Mouse (Mus musculus) olfactory bulb, adult 2 months (tissue): ENCODE measurements around the gene Mettl25. TPM values are rescaled to one million over a fixed set of nuclear protein-coding genes. Genes with fewer than 3 reads are reported as not detected.

Experiments
- H3K27ac ChIP-seq: fragments of 200-500 bp; 2 replicates; pipeline ENCODE4 v1.5.1; 2012; ENCODE audit warnings: low read depth, low read length; ENCODE audit not compliant: insufficient read depth
- H3K4me1 ChIP-seq: fragments of 200-500 bp; 2 replicates; pipeline ENCODE4 v1.6.1; 2012; ENCODE audit warnings: low read length; ENCODE audit not compliant: control insufficient read depth, insufficient read depth
- H3K4me3 ChIP-seq: fragments of 200-500 bp; 2 replicates; pipeline ENCODE4 v1.5.1; 2012; ENCODE audit warnings: mild to moderate bottlenecking, low read depth, low read length, moderate library complexity; ENCODE audit not compliant: insufficient read depth
- CTCF ChIP-seq: fragments of 200-500 bp; IDR thresholded peaks from 2 replicates; pipeline ENCODE4 v1.5.1; 2012; ENCODE audit warnings: low read depth, mild to moderate bottlenecking, low read length, moderate library complexity; ENCODE audit not compliant: insufficient read depth
- POLR2A ChIP-seq: fragments of 200-500 bp; IDR thresholded peaks from 2 replicates; pipeline ENCODE4 v1.6.1; 2012; ENCODE audit warnings: mild to moderate bottlenecking, low read depth, low read length, moderate library complexity; ENCODE audit not compliant: insufficient read depth
- WGBS: fragments of 180-500 bp; shearing (Covaris S2); methylation state at CpG from one replicate; pipeline ENCODE4 v1.1.7; 2018; 5-methylcytosine and 5-hydroxymethylcytosine counted together
- polyA plus RNA-seq: library from polyadenylated mRNA; stranded (reverse); fragments of >200 nt; gene quantifications from 2 replicates; pipeline ENCODE4 v1.2.4, GENCODE M21; 2012; ENCODE audit warnings: low replicate concordance; ENCODE audit not compliant: missing spikeins, insufficient read depth, insufficient read length

The Mettl25 gene
- polyA plus RNA-seq, 1 experiment, result not detected

DNA sequence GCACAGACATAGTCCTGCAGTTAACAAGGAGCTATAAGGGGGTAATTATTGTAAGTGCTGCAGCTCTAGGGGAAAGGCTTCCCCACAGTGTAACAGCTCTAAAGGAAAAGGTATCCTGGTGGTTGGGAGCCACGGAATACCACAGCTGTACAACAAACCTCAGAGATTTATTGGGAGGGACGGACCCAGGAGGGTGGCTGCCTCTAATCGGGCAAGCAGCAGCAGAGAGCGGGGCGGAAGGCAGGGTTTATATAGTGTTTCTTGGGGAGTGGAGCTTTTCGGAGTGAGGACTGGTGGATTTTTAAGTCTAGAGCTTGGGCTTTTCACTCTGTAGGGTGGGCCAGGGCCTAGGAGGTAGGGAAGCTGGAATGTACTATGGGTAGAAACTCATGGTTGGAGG, 40.0 kb downstream of the Mettl25 start:
- Histone ChIP-seq H3K4me3 (no peak overlapping the region), H3K4me1 (no peaks in the 10 kb centered on the region), H3K27ac (no peak overlapping the region)
- 86% methylated on average over 6 of the region's 6 CpGs for WGBS
- TF ChIP-seq POLR2A (no peak), CTCF (no peak)

GRCm38 (mm10) chr10:105797250-105797924, 43.8 kb downstream of the Mettl25 start:
- Histone ChIP-seq H3K4me1 (no peaks in the 10 kb centered on the region), H3K4me3 (no peak overlapping the region), H3K27ac (no peak overlapping the region)
- WGBS, result 71% methylated on average over 8 of the region's 8 CpGs
- TF ChIP-seq POLR2A, result no peak
- TF ChIP-seq CTCF, result no peak

GRCm38 (mm10) chr10:105793776-105794552, 47.2 kb downstream of the Mettl25 start:
- TF ChIP-seq CTCF (no peak), POLR2A (no peak)
- H3K4me3 ChIP-seq, result no peak overlapping the region
- peaks cover 5% of the 10 kb centered on the region; the same call in 1 of the 2 replicates for H3K4me1 ChIP-seq
- 78% methylated on average over 15 of the region's 15 CpGs for WGBS
- H3K27ac ChIP-seq, result no peak overlapping the region

- WGBS, result 34% methylated on average over 17 of the region's 17 CpGs
- H3K27ac ChIP-seq, result 0 out of 2 replicates have a peak overlapping the region, but pooled peaks have one; percentile 50
These were observed 52.3 kb downstream of the Mettl25 start for GRCm38 (mm10) chr10:105788744-105789486.

DNA sequence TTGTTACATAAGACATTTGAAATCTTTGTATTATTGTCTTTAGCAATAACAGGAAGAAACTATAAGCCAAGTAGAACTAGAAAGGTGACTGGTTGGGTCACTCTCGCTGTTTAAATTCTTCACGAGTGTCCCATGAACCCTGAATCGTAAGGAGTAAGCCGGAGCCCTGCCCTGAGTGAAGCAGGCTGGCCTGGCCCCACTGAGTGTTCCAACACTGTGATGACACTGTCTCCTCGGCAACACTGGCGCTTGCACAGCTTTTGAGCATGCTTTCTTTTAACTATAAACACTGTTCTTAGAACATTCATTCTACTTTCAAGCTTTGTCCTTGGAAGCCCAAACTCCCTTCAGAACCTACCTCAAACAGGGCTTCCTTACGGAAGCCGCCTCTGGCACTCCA, 57.4 kb downstream of the Mettl25 start:
- H3K4me3 ChIP-seq, result no peak overlapping the region

More at GRCm38 (mm10) chr10:105788744-105789486, 52.3 kb downstream of the Mettl25 start:
- H3K4me1 ChIP-seq, result peaks cover 5% of the 10 kb centered on the region; the same call in 1 of the 2 replicates
- TF ChIP-seq CTCF (no peak), POLR2A (no peak)
- H3K4me3 ChIP-seq, result no peak overlapping the region

DNA sequence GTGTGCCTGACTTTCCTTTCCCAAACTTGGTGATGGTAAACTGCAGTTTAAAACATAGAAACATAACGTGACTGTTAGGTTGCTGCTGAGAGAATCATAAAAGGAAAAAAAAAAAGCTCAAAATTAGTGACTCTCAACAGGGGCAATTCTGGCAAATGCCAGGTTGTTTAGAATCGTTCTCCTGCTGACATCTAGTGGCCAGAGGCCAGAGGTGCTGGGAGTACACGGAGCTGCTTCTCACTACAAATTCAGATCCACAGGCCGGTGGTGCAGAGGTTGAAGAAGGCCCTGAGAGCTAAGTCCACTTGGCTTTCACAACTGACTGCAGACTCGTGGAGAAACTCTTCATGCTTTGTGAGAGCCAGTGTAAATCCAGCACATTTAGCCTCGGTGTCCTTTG, 66.8 kb downstream of the Mettl25 start:
- Histone ChIP-seq H3K27ac (no peak overlapping the region), H3K4me3 (no peak overlapping the region), H3K4me1 (no peaks in the 10 kb centered on the region)
- 13% methylated on average over 6 of the region's 6 CpGs for WGBS
- TF ChIP-seq CTCF (0 out of 2 replicates have a peak, but pooled peaks have one; percentile 15), POLR2A (no peak)

More for the DNA sequence above, 57.4 kb downstream of the Mettl25 start:
- no peak for TF ChIP-seq POLR2A
- TF ChIP-seq CTCF, result no peak
- Histone ChIP-seq H3K4me1 (no peaks in the 10 kb centered on the region), H3K27ac (no peak overlapping the region)
- 75% methylated on average over 8 of the region's 8 CpGs for WGBS

DNA sequence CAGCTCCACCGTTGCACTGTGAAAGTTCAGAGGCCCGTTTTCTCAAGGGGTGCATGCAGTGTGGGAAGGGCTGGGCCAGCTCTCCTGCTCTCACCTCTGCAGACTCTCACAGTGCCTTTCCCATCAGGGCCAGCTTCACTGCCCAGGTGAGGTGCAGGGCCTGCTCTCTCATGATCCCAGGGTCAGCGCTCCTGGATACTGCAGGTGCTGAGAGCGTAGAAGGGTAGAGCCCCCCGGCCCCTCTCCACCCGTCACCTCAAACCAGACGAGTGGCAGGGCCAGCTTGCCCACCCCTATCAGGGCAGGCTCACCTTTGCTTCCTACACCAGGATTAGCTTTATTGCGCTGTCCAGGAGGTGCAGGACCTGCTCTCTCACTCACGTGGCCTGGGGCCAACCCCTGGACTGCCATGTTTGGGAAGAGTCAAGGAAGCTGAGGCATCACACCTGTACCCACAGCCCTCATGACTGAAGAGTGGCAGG, 68.3 kb downstream of the Mettl25 start:
- no peaks in the 10 kb centered on the region for H3K4me1 ChIP-seq
- WGBS, result 94% methylated on average over 9 of the region's 9 CpGs
- no peak for TF ChIP-seq CTCF
- H3K27ac ChIP-seq, result no peak overlapping the region
- no peak overlapping the region for H3K4me3 ChIP-seq

GRCm38 (mm10) chr10:105763959-105764358, 77.2 kb downstream of the Mettl25 start:
- Histone ChIP-seq H3K4me1 (no peaks in the 10 kb centered on the region), H3K27ac (no peak overlapping the region), H3K4me3 (no peak overlapping the region)
- whole genome bisulfite sequencing, result 91% methylated on average over 2 of the region's 2 CpGs
- TF ChIP-seq CTCF (no peak), POLR2A (no peak)

GRCm38 (mm10) chr10:105760460-105760859, 80.7 kb downstream of the Mettl25 start:
- Histone ChIP-seq H3K27ac (no peak overlapping the region), H3K4me1 (no peaks in the 10 kb centered on the region), H3K4me3 (no peak overlapping the region)
- WGBS, result 90% methylated on average over 2 of the region's 2 CpGs
- TF ChIP-seq CTCF, result no peak
- TF ChIP-seq POLR2A, result no peak
